Mouse (Mus musculus) right cerebral cortex, postnatal 25 days (tissue): ENCODE results near the gene Tm4sf5.

Experiments
- DNase-seq: peaks from one replicate; pipeline ENCODE4 v3.0.0; 2022

Tm4sf5 gene

DNA sequence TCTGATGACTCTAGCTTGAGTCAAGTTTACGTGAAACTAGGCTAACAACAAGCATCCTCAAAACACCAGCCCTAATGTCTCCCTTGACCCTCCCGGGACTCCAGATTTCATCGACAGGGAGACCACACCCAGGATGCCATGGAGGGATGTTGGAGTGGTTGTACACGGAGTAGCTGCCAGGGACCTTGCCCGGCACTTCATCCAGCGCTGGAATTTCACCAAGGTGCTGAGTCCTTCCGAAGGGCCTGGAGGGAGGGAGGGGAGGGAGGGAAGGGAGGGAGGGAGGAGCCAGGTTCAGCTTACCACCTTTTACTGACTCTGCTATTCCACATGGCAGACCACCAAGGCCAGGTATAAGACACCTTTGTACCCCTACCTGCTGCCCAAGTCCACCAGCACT is 48.9 kb downstream of the Tm4sf5 start:
- DNase-seq = no peak

DNA sequence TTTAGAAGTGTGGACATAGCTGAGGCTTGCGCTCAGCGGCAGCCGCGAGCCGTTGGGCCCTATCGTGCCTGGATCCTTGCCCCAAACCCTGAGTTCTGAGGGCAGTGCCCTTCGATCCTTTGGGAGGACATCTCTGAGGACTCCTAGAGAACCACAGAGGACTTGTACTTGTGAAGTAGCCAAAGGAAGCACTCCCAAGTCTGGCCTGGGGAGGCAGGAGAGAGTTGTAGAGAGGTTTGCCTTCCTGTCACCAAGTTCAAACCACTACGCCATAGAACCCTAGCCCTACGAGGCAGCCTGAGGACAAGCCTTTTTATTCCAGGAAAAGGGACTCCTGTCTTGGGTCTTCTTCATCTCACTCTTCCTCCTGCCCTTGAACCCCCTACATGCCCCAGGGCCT is 52.5 kb downstream of the Tm4sf5 start:
- no peak for DNase-seq
